Mouse (Mus musculus) E14TG2a.4 (cell line): Measurements from ENCODE around the gene Abtb2.

Experiments used
- H3K27me3 ChIP-seq: 2 replicates; pipeline ENCODE4 v1.6.1; 2014; ENCODE audit warnings: low read length, control low read depth; ENCODE audit not compliant: insufficient read depth
- H3K36me3 ChIP-seq: 2 replicates; pipeline ENCODE4 v1.6.1; 2014; ENCODE audit warnings: low read length, control low read depth; ENCODE audit not compliant: insufficient read depth
- H3K4me1 ChIP-seq: replicated peaks from 2 replicates; pipeline ENCODE4 v1.6.1; 2014; ENCODE audit warnings: low read depth, low read length, control low read depth
- H3K4me3 ChIP-seq: replicated peaks from 2 replicates; pipeline ENCODE4 v1.5.1; 2014; ENCODE audit warnings: mild to moderate bottlenecking, low read length
- H3K9me3 ChIP-seq: 2 replicates; pipeline ENCODE4 v1.6.1; 2014; ENCODE audit warnings: low read length, control low read depth
- CTCF ChIP-seq: conservative IDR thresholded peaks from 2 replicates; pipeline ENCODE4 v1.5.1; 2014; ENCODE audit warnings: low read length
- NANOG ChIP-seq: IDR thresholded peaks from 2 replicates; pipeline ENCODE4 v1.6.1; 2014; ENCODE audit warnings: borderline replicate concordance, low read length, mixed read lengths
- POU5F1 ChIP-seq: IDR thresholded peaks from 2 replicates; pipeline ENCODE4 v1.6.1; 2014; ENCODE audit warnings: low read length, borderline replicate concordance

Abtb2 gene

GRCm38 (mm10) chr2:103677614-103678369, 111.7 kb downstream of the Abtb2 start:
- peaks cover 10% of the 10 kb centered on the region for H3K4me1 ChIP-seq
- H3K27me3 ChIP-seq, result no peaks in the 10 kb centered on the region
- no peaks in the 10 kb centered on the region for H3K9me3 ChIP-seq
- no peak overlapping the region for H3K4me3 ChIP-seq
- no peaks in the 10 kb centered on the region for H3K36me3 ChIP-seq
- no peak for TF ChIP-seq POU5F1
- TF ChIP-seq NANOG, result no peak
- no peak for TF ChIP-seq CTCF

DNA sequence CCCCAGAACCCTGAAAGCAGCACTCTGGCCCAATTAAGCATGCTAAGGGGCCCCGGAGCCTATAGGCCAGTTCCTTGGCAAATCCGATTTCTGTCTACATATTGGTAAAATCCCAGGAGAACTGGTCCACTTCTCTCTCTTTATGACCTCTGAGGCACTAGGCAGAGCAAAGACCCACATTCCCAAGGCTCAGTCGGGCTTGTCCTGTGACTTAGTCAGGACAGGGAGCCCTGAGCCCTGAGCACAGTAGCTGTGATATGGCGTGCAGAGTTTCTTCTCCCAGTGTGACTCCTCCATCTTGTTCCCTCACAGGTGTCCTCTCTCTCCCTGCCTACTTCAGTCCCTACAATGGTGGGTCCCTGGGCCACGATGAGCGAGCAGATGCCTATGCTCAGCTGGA, 112.3 kb downstream of the Abtb2 start:
- Histone ChIP-seq H3K9me3 (no peaks in the 10 kb centered on the region), H3K4me3 (no peak overlapping the region), H3K27me3 (no peaks in the 10 kb centered on the region), H3K36me3 (no peaks in the 10 kb centered on the region), H3K4me1 (peaks cover 17% of the 10 kb centered on the region)
- TF ChIP-seq NANOG (no peak), CTCF (no peak), POU5F1 (no peak)

DNA sequence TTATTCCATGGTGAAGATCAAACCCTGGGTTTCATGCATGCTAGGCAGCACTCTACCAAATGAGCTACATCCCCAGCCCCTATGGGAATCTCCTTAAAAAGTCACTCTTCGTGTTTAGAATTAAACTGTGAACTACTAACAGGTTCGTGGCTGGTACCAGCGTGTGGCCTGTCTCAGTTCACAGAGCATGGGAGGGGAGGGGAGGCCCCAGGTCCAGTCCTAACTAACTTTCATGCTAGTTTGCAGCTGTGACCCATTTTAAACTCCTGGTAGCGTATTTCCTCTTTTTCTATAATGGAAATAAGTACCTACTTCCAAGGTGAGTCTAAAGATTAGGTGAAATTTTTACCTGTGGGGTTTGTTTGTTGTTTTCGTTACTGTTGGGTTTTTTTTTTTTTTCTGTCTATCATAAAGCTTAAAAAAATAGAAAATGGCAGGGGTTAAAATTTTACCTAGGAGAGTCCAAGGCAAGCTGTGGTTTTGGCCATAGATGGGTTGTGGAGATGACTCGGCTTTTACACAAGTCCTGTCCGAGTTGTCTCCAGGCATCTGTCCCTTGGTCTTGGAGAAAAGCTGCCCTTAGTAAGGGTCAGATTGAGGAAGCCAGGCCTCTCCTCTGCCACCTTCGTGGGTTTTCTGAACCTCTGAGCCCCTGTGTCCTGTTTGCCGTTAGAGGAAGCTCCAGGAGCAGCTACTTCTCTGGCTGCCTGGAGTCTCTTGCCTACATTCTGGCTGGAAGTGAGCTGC, 114.4 kb downstream of the Abtb2 start:
- peaks cover 22% of the 10 kb centered on the region for H3K4me1 ChIP-seq
- no peaks in the 10 kb centered on the region for H3K9me3 ChIP-seq
- no peak overlapping the region for H3K4me3 ChIP-seq
- TF ChIP-seq CTCF, result no peak
- H3K36me3 ChIP-seq, result no peaks in the 10 kb centered on the region
- H3K27me3 ChIP-seq, result no peaks in the 10 kb centered on the region

DNA sequence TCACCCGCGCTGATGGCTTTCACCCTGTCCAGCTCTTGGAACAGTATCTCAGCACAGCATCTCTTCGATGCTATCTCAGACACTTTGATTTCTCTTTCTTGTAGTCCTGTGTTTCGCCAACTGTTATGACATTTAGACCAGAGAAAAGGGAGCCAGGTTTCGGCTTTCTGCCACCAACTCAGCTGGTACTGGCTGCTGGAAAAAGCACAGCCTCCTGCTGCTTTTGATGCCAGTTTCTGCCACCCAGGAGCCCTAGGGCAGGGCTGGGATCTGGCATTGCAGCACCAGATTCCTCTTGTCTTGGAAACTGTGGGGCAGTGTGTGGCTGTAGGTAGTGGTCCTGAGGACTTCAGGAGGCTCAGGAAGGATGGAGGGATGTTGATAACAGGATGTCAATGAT, 115.0 kb downstream of the Abtb2 start:
- H3K4me1 ChIP-seq, result peaks cover 22% of the 10 kb centered on the region
- H3K36me3 ChIP-seq, result no peaks in the 10 kb centered on the region

GRCm38 (mm10) chr2:103682261-103682722, 116.2 kb downstream of the Abtb2 start:
- Histone ChIP-seq H3K36me3 (no peaks in the 10 kb centered on the region), H3K4me3 (no peak overlapping the region), H3K4me1 (peaks cover 22% of the 10 kb centered on the region), H3K27me3 (no peaks in the 10 kb centered on the region), H3K9me3 (no peaks in the 10 kb centered on the region)
- no peak for TF ChIP-seq CTCF
- no peak for TF ChIP-seq NANOG
- no peak for TF ChIP-seq POU5F1

More for the DNA sequence above, 115.0 kb downstream of the Abtb2 start:
- TF ChIP-seq CTCF, result no peak
- TF ChIP-seq NANOG, result no peak
- no peak for TF ChIP-seq POU5F1
- Histone ChIP-seq H3K9me3 (no peaks in the 10 kb centered on the region), H3K27me3 (no peaks in the 10 kb centered on the region), H3K4me3 (no peak overlapping the region)

DNA sequence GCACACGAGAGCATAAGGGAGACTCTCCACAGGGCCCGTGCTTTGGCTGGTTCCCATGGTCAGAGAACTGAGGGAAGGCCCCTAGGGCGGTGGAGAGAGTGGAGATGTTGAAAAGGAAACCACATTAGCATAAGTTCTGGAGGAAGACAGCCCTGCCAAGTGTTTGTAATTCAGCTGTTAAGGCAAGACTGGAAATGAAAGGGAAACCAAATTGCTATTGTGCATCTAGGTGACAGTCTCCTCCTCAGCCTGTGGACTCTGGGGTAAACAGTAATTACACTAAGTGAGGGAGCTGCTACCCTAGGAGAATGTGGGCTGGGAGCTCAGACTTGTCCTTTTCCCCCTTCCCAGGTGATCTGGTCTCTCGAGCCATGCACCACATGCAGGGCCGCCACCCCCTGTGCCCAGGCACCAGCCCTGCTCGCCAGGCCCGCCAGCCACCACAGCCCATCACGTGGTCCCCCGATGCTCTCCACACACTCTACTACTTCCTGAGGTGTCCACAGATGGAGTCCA, 116.9 kb downstream of the Abtb2 start:
- Histone ChIP-seq H3K9me3 (no peaks in the 10 kb centered on the region), H3K36me3 (no peaks in the 10 kb centered on the region), H3K4me3 (no peak overlapping the region), H3K4me1 (peaks cover 22% of the 10 kb centered on the region), H3K27me3 (no peaks in the 10 kb centered on the region)
- TF ChIP-seq NANOG, result no peak
- TF ChIP-seq POU5F1, result no peak
- TF ChIP-seq CTCF, result no peak

- Histone ChIP-seq H3K27me3 (no peaks in the 10 kb centered on the region), H3K9me3 (no peaks in the 10 kb centered on the region), H3K4me3 (no peak overlapping the region), H3K4me1 (peaks cover 22% of the 10 kb centered on the region), H3K36me3 (no peaks in the 10 kb centered on the region)
- no peak for TF ChIP-seq POU5F1
- TF ChIP-seq CTCF, result no peak
- TF ChIP-seq NANOG, result no peak
These were observed 118.3 kb downstream of the Abtb2 start for GRCm38 (mm10) chr2:103684431-103684830.

DNA sequence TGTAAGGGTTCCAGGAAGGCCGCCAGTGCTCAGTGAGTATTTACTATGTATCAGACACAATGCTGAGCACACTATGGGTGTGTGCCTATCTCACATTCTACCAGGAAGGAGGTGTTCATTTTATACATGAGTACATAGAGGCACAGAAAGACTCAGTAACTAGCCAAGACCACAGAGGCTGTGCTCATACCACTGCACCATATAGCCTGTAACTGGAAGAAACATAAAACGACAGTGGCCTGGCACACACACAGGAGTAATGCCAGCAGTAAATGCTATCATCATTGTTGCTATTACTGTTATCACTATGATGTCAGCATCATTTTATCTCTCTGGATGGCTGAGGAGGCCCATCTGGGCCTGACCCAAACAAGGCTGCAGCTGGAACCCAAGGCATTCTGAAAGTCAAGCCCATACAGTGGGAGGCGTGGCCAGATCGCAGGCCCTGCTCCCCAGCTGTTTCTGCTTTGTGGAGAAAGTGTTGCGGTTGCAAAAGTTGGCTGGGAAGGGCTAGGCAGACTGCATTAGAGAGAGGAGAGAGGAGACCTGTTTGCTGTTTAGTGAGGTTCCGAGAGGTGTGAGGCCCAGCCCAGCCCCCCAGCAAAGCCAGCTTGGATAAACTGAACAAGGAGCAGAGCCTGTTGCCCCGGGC, 118.9 kb downstream of the Abtb2 start:
- no peak for TF ChIP-seq NANOG
- TF ChIP-seq POU5F1, result no peak
- TF ChIP-seq CTCF, result no peak
- no peaks in the 10 kb centered on the region for H3K9me3 ChIP-seq
- H3K27me3 ChIP-seq, result no peaks in the 10 kb centered on the region

GRCm38 (mm10) chr2:103685581-103685980, 119.5 kb downstream of the Abtb2 start:
- no peaks in the 10 kb centered on the region for H3K27me3 ChIP-seq
- TF ChIP-seq NANOG (no peak), POU5F1 (no peak), CTCF (no peak)

More for the DNA sequence above, 118.9 kb downstream of the Abtb2 start:
- peaks cover 22% of the 10 kb centered on the region for H3K4me1 ChIP-seq
- H3K36me3 ChIP-seq, result no peaks in the 10 kb centered on the region
- H3K4me3 ChIP-seq, result no peak overlapping the region

More at GRCm38 (mm10) chr2:103685581-103685980, 119.5 kb downstream of the Abtb2 start:
- Histone ChIP-seq H3K4me1 (peaks cover 22% of the 10 kb centered on the region), H3K36me3 (no peaks in the 10 kb centered on the region), H3K4me3 (no peak overlapping the region), H3K9me3 (no peaks in the 10 kb centered on the region)
